Mouse (Mus musculus) spleen, postnatal 14 days (tissue): ENCODE data around the gene Cstf2.
A peak's percentile ranks its signal among the peaks of the same experiment; 100 is the strongest.

Experiments used
- DNase-seq, 2 experiments: peaks; one replicate each; pipeline ENCODE4 v3.0.0; 2021 to 2022; ENCODE audit warnings: low spot score in 2 of 2

Gene Cstf2

GRCm38 (mm10) chrX:134058987-134059712, at the start of gene Cstf2:
Gene Cstf2 (plus strand): TSS chrX:134059187.
- DNase-seq = peak; percentile 88

- peak; percentile 7 to 35 for DNase-seq
These were observed 40.0 kb upstream of the Cstf2 start for GRCm38 (mm10) chrX:134019005-134019404.

DNA sequence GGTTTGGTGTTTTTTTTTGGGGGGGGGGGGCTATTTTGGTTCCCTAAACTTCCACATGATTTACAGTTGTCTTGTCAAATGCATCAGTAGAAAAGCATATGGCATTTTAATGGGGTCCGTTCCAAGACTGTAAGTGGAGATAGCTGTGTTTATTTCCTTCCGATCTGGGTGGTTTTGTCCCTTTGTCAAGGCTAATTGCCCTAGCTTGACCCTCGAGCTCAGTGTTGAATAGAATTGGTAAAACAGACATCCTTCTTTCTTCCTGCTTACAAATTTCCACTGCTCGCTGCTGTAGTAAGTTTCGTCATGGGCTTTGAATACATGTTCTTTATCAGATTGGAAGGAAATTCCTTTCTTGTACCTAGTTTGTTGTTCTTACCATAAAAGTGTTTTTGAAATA, 38.3 kb upstream of the Cstf2 start:
- no peak for DNase-seq

GRCm38 (mm10) chrX:134048994-134049393, 10.0 kb upstream of the Cstf2 start:
- no peak for DNase-seq

- DNase-seq = no peak
These were observed 2.1 kb upstream of the Cstf2 start for GRCm38 (mm10) chrX:134056897-134057296.

GRCm38 (mm10) chrX:134058040-134058875, 729 bp upstream of the Cstf2 start:
- no peak for DNase-seq

- DNase-seq = no peak
These were observed 777 bp downstream of the Cstf2 start for GRCm38 (mm10) chrX:134059764-134060163.

DNA sequence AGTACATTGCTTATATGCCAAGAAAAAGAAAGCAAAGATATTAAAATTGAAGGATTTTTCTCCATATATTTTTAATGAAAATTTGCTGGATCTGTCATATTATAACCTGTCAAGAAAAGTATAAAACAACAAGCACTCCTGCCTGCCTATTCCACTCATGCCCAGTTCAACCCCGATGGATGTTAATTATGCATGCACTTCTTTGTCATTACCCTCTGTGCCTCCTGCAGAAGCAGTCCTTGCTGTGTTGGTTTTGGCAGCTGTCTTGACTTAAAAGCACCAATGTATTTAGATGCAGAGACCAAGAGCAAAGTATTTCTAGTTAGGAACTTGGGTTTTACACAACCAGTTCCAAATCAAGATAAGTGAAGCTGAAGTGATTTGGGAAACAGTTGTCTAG, 26.5 kb downstream of the Cstf2 start:
- no peak for DNase-seq

DNA sequence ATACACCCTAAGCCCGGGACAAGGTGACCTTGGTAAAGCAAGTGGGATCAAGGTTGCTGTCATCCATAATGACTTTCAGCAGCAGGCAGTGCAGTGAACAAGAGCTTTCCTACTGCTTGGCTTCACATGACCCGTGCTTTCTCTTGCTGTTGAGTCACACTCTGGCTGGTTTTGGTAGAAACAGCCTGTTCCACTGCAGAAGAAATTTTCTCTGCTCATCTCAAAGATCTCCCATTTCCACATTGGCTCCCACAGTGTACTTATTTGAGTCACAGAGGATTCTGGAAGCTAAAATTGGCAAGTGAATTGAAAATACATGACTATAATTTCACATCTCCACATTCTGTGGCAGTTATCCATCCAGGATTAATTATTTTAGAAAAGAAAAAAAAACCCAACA, 43.7 kb downstream of the Cstf2 start:
- DNase-seq = no peak

- DNase-seq = no peak
These were observed 52.8 kb downstream of the Cstf2 start for GRCm38 (mm10) chrX:134111767-134112166.

GRCm38 (mm10) chrX:134116417-134116816, 57.4 kb downstream of the Cstf2 start:
- DNase-seq = no peak

DNA sequence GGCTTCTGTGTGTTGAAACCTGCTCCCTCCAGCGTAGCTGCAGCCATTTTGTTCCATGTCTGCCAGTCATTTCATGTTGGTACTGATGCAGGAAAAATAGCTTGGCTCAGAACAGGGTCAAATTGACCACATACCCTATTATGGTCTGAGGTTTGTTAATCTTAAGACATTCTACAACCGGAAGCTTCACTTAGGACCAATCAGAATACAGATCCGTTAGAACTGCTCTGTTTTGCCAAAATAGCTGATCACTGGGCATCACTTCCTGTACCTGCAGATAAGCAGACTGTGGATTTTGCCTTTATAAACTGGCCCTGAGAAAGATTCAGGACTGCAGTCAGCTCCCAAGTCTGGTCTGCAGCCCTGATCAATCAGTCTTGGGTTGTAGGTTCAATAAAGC, 69.6 kb downstream of the Cstf2 start:
- no peak for DNase-seq

DNA sequence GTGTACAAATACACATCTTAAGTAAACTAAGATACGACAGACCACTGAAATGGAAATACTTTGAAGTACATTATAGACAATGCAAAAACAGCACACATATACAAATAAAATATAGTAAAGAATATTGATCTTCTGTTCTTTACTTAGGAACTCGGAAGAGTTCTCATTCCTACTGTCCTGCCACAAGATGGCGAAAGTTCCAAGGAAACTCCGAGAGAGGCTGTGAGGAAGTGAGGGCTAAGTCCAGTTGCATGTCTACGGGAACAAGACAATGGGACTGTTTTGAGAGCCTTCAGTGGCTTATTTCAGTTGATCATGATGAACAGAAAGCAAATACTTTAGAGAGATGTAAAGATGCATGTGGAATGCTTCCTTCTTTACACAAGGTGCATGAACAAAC, 73.3 kb downstream of the Cstf2 start:
- DNase-seq = no peak

- no peak for DNase-seq
These were observed 74.8 kb downstream of the Cstf2 start for GRCm38 (mm10) chrX:134133821-134134220.
